Mouse (Mus musculus) left cerebral cortex, adult 9 months (tissue): ENCODE results near the gene Mgat4b.

Experiments used
- DNase-seq, 2 experiments: peaks; one replicate each; pipeline ENCODE4 v3.0.0; 2022; ENCODE audit warnings: low spot score in 2 of 2

Gene Mgat4b

GRCm38 (mm10) chr11:50248473-50249171, 37.9 kb downstream of the Mgat4b start:
- no peak for DNase-seq

- no peak for DNase-seq
Observed at GRCm38 (mm10) chr11:50252166-50252565, 41.5 kb downstream of the Mgat4b start.

GRCm38 (mm10) chr11:50252684-50253265, 42.1 kb downstream of the Mgat4b start:
- DNase-seq, result no peak

- DNase-seq, result no peak
Observed at GRCm38 (mm10) chr11:50253393-50253792, 42.7 kb downstream of the Mgat4b start.

- peak; percentile 83 to 91 for DNase-seq
Observed at GRCm38 (mm10) chr11:50254010-50254580, 43.4 kb downstream of the Mgat4b start.

GRCm38 (mm10) chr11:50256615-50257014, 45.9 kb downstream of the Mgat4b start:
- DNase-seq, result no peak

- peak in 1 of 2 experiments; percentile 66 for DNase-seq
Observed at GRCm38 (mm10) chr11:50258310-50258709, 47.6 kb downstream of the Mgat4b start.

- DNase-seq, result no peak
Observed at GRCm38 (mm10) chr11:50262020-50262419, 51.3 kb downstream of the Mgat4b start.

GRCm38 (mm10) chr11:50263198-50263597, 52.5 kb downstream of the Mgat4b start:
- no peak for DNase-seq

- no peak for DNase-seq
Observed at GRCm38 (mm10) chr11:50265931-50266330, 55.2 kb downstream of the Mgat4b start.

- DNase-seq, result no peak
Observed at GRCm38 (mm10) chr11:50266997-50267396, 56.3 kb downstream of the Mgat4b start.

GRCm38 (mm10) chr11:50269163-50269562, 58.5 kb downstream of the Mgat4b start:
- DNase-seq, result no peak

- no peak for DNase-seq
Observed at GRCm38 (mm10) chr11:50269885-50270284, 59.2 kb downstream of the Mgat4b start.

- no peak for DNase-seq
Observed at GRCm38 (mm10) chr11:50272819-50273218, 62.1 kb downstream of the Mgat4b start.

GRCm38 (mm10) chr11:50275077-50275476, 64.4 kb downstream of the Mgat4b start:
- no peak for DNase-seq

- DNase-seq, result no peak
Observed at GRCm38 (mm10) chr11:50275568-50276151, 65.0 kb downstream of the Mgat4b start.

GRCm38 (mm10) chr11:50277025-50277424, 66.3 kb downstream of the Mgat4b start:
- DNase-seq, result no peak

- no peak for DNase-seq
Observed at GRCm38 (mm10) chr11:50277706-50278105, 67.0 kb downstream of the Mgat4b start.

GRCm38 (mm10) chr11:50279005-50279404, 68.3 kb downstream of the Mgat4b start:
- no peak for DNase-seq

GRCm38 (mm10) chr11:50280053-50280452, 69.4 kb downstream of the Mgat4b start:
- DNase-seq, result no peak
